Mouse (Mus musculus): ENCODE measurements around the gene Inka2. TPM values are rescaled to one million over a fixed set of nuclear protein-coding genes. Genes with fewer than 3 reads are reported as not detected.
"Not testable (repeated sequence)": the region's sequence is repeated elsewhere in the genome, so short reads cannot be mapped to it uniquely, and the experiment has no call there.

Inka2 gene
- total and polyA plus RNA-seq, 3 experiments, result 0.54 to 3.6 (median 1.3) TPM

GRCm38 (mm10) chr3:105696387-105697147 is 7.8 kb upstream of the Inka2 start:
- DNase-seq, result peak; percentile 40

GRCm38 (mm10) chr3:105697148-105697441 is 7.3 kb upstream of the Inka2 start:
- DNase-seq, result no peak

- no peak for DNase-seq
Observed at GRCm38 (mm10) chr3:105698311-105698710, 6.1 kb upstream of the Inka2 start.

- DNase-seq, result no peak
Observed at GRCm38 (mm10) chr3:105699241-105699933, 5.0 kb upstream of the Inka2 start.

- DNase-seq, result not testable (repeated sequence)
Observed at GRCm38 (mm10) chr3:105700786-105701185, 3.6 kb upstream of the Inka2 start.

GRCm38 (mm10) chr3:105701399-105701798 is 3.0 kb upstream of the Inka2 start:
- DNase-seq, result no peak

GRCm38 (mm10) chr3:105703571-105703970 is 828 bp upstream of the Inka2 start:
- DNase-seq, result no peak

GRCm38 (mm10) chr3:105705061-105705549 is 706 bp downstream of the Inka2 start:
- peak; percentile 80 for DNase-seq

- DNase-seq, result no peak
Observed at GRCm38 (mm10) chr3:105705561-105705960, 1.2 kb downstream of the Inka2 start.

GRCm38 (mm10) chr3:105706366-105707020 is 2.1 kb downstream of the Inka2 start:
- no peak for DNase-seq

- DNase-seq, result no peak
Observed at GRCm38 (mm10) chr3:105707590-105707989, 3.2 kb downstream of the Inka2 start.

GRCm38 (mm10) chr3:105710246-105710645 is 5.8 kb downstream of the Inka2 start:
- no peak for DNase-seq

GRCm38 (mm10) chr3:105711741-105712140 is 7.3 kb downstream of the Inka2 start:
- DNase-seq, result no peak

GRCm38 (mm10) chr3:105712827-105713226 is 8.4 kb downstream of the Inka2 start:
- DNase-seq, result no peak

- no peak for DNase-seq
Observed at GRCm38 (mm10) chr3:105714091-105714819, 9.9 kb downstream of the Inka2 start.

- no peak for DNase-seq
Observed at GRCm38 (mm10) chr3:105714820-105715167, 10.4 kb downstream of the Inka2 start.

GRCm38 (mm10) chr3:105716353-105717000 is 12.1 kb downstream of the Inka2 start:
- no peak for DNase-seq

GRCm38 (mm10) chr3:105717856-105718555 is 13.6 kb downstream of the Inka2 start:
- DNase-seq, result no peak

GRCm38 (mm10) chr3:105718746-105719145 is 14.3 kb downstream of the Inka2 start:
- DNase-seq, result no peak

- DNase-seq, result no peak
Observed at GRCm38 (mm10) chr3:105719979-105720378, 15.6 kb downstream of the Inka2 start.

GRCm38 (mm10) chr3:105720514-105720913 is 16.1 kb downstream of the Inka2 start:
- DNase-seq, result no peak
